Mouse (Mus musculus): ENCODE data around the gene Hes7.

DNA sequence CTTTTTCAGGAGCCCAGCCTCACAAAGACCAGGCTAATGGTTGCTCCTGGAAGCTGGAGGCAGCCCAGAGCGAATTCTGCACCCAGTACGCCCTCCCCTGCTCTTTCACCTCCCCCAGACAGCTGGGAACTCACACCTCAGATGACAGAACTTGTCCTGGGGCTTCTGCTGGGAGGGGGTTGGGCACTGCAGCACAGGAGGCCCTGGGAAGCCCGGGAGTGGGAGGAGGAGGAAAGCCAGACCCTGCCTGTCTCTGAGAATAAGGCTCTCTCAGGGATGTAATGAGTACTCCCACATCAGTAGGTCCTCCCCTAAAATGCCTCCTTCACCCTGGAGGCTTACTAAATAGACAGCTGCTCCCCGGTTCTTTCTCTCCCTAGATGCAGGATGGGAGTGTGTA, 33.1 kb upstream of the Hes7 start:
- TF ChIP-seq ZMIZ1 (IDR thresholded peaks at IDR 0.05; ENCODE audit: low read depth, low read length) (no peak), EP300 (IDR thresholded peaks at IDR 0.05; ENCODE audit: low read length) (no peak), USF1 (IDR thresholded peaks at IDR 0.05; ENCODE audit: low read depth, low read length) (no peak), CTCF (conservative IDR thresholded peaks at IDR 0.05 in 1 of 2, IDR thresholded peaks at IDR 0.05 in 1 of 2; ENCODE audit: low read depth in 2 of 2, low read length in 2 of 2) (no peak), UBTF (IDR thresholded peaks at IDR 0.05; ENCODE audit: low read depth, low read length) (no peak), POLR2A (IDR thresholded peaks at IDR 0.05; ENCODE audit: low read depth, low read length) (no peak), E2F4 (IDR thresholded peaks at IDR 0.05; ENCODE audit: insufficient replicate concordance, low read depth, low read length) (no peak), JUND (conservative IDR thresholded peaks at IDR 0.05; ENCODE audit: low read depth, low read length) (no peak), NRF1 (IDR thresholded peaks at IDR 0.05; ENCODE audit: low read depth, low read length) (no peak), ELF1 (IDR thresholded peaks at IDR 0.05; ENCODE audit: low read depth, low read length) (no peak)
